Mouse (Mus musculus): ENCODE data around the gene Olfr788.

GRCm38 (mm10) chr10:129473723-129474122 is 2.9 kb downstream of the Olfr788 start:
- no peak for TF ChIP-seq CTCF (IDR thresholded peaks at IDR 0.05; ENCODE audit: low read depth, low read length)
- TF ChIP-seq POLR2A (IDR thresholded peaks at IDR 0.05; ENCODE audit: extremely low read depth, insufficient read depth, low read length), result no peak

Measured in liver, adult 2 months (tissue).